ENCODE assay signal across 8 mouse cellular contexts in the genomic region with DNA sequence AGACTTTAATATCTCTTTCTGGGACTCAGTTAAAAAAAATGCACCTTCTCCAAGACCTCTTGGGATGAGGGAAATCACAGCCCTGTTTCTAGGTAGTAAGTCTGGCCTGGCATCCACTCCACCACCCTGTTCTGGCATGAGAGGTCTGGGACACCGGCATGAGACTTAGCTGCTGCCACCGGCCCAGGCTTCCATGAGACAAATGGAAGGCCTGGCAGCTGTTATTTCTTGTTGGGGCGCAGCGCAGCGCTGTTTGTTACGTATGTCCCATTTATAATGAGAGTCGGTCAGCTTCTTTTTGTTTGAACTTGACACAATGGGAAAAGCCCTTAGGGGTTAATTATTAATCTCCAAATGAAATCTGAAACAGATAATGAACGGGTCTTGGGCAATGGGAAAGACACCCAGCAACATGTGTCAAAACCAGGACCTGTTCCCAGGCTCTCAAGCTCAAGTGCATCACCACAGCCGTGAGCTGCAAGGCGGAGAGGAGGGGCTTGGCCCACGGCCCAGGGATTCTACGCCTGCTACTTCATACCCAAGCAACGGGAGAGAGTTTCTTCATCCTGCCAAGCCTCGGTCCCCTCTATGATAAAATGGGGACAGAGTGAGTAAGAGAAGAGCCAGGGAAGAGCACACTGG.
DNase-seq lines count a peak whose midpoint lies in the region; ATAC-seq and TF ChIP-seq lines count a peak whose summit lies in the region.
"Had no signal": no experiment of that assay in that cellular context is flagged by ENCODE, and none has a peak within 500 bp of the region (broad histone marks: within the 10 kb centered on the region; RNA-seq: fewer than 3 reads in every experiment).

No protein-coding gene starts in this region.

- H3K4me2 ChIP-seq in liver, postnatal 0 days (ENCODE audit: low read depth, low read length), result no peak overlapping the region
- no peak overlapping the region for H3K4me2 ChIP-seq in liver, embryonic 11.5 days
- H3K4me2 ChIP-seq in heart, embryonic 15.5 days, result peak overlapping the region; percentile 49
- H3K4me2 ChIP-seq: neural tube, embryonic 12.5 days had no signal

- ATAC-seq in liver, postnatal 0 days, result peak; percentile 62
- no peak for ATAC-seq in liver, embryonic 11.5 days (replicated peaks; ENCODE audit: low FRiP score)
- peak; percentile 71 for ATAC-seq in heart, embryonic 15.5 days (replicated peaks; ENCODE audit: insufficient number of reproducible peaks, insufficient read depth, low FRiP score, low read depth)

- no peak overlapping the region for H3K27ac ChIP-seq in liver, postnatal 0 days (ENCODE audit: low read depth)
- no peak overlapping the region for H3K27ac ChIP-seq in liver, embryonic 11.5 days (ENCODE audit: low read depth, low read length)
- no peak overlapping the region for H3K27ac ChIP-seq in heart, embryonic 15.5 days
- H3K27ac ChIP-seq: neural tube, embryonic 12.5 days had no signal

- H3K27me3 ChIP-seq in liver, postnatal 0 days (ENCODE audit: insufficient read depth, low read length), result no peaks in the 10 kb centered on the region
- H3K27me3 ChIP-seq in liver, embryonic 11.5 days (replicated peaks; ENCODE audit: control insufficient read depth, insufficient read depth, low read length), result no peaks in the 10 kb centered on the region
- H3K27me3 ChIP-seq in heart, embryonic 15.5 days, result no peaks in the 10 kb centered on the region
- H3K27me3 ChIP-seq: neural tube, embryonic 12.5 days had no signal

- H3K9ac ChIP-seq in liver, postnatal 0 days (replicated peaks), result no peak overlapping the region
- no peak overlapping the region for H3K9ac ChIP-seq in liver, embryonic 11.5 days (ENCODE audit: low read depth, low read length)
- no peak overlapping the region for H3K9ac ChIP-seq in heart, embryonic 15.5 days
- H3K9ac ChIP-seq: neural tube, embryonic 12.5 days had no signal

- no peak for TF ChIP-seq CTCF in liver, postnatal 0 days (IDR thresholded peaks at IDR 0.05; ENCODE audit: low read depth)

- no peaks in the 10 kb centered on the region for H3K9me3 ChIP-seq in liver, postnatal 0 days (ENCODE audit: low read length)
- H3K9me3 ChIP-seq in liver, embryonic 11.5 days (ENCODE audit: control insufficient read depth, low read length), result no peaks in the 10 kb centered on the region
- no peaks in the 10 kb centered on the region for H3K9me3 ChIP-seq in heart, embryonic 15.5 days (replicated peaks)
- H3K9me3 ChIP-seq: neural tube, embryonic 12.5 days had no signal

- DNase-seq in liver, postnatal 0 days, result peak; percentile 46
- DNase-seq in liver, embryonic 11.5 days (ENCODE audit: low spot score), result no peak
- peak; percentile 67 for DNase-seq in cerebellum, adult 8-10 months
- DNase-seq in lung, postnatal 10 days, result peak; percentile 82
- no peak for DNase-seq in frontal cortex, adult 2 months (ENCODE audit: extremely low spot score in 1 of 2, low spot score in 1 of 2)
- DNase-seq in spleen, postnatal 36 days (ENCODE audit: low spot score in 2 of 2), result no peak

- H3K4me3 ChIP-seq in liver, postnatal 0 days (ENCODE audit: low read depth, low read length), result no peak overlapping the region
- no peak overlapping the region for H3K4me3 ChIP-seq in liver, embryonic 11.5 days (ENCODE audit: low read depth, low read length)
- H3K4me3 ChIP-seq in heart, embryonic 15.5 days, result no peak overlapping the region
- H3K4me3 ChIP-seq: neural tube, embryonic 12.5 days had no signal

- WGBS in liver, postnatal 0 days (ENCODE audit: insufficient replicate concordance), result 64% methylated on average over 14 of the region's 14 CpGs
- 74% methylated on average over 14 of the region's 14 CpGs for WGBS in liver, embryonic 11.5 days
- WGBS in heart, embryonic 15.5 days, result 43% methylated on average over 14 of the region's 14 CpGs

- H3K36me3 ChIP-seq in liver, postnatal 0 days (replicated peaks; ENCODE audit: insufficient read depth, low read length), result no peaks in the 10 kb centered on the region
- no peaks in the 10 kb centered on the region for H3K36me3 ChIP-seq in liver, embryonic 11.5 days (ENCODE audit: control insufficient read depth, insufficient read depth, low read length)
- H3K36me3 ChIP-seq in heart, embryonic 15.5 days, result no peaks in the 10 kb centered on the region
- H3K36me3 ChIP-seq: neural tube, embryonic 12.5 days had no signal

- TF ChIP-seq EP300 in liver, postnatal 0 days (IDR thresholded peaks at IDR 0.05; ENCODE audit: low read depth), result no peak

- no peaks in the 10 kb centered on the region for H3K4me1 ChIP-seq in liver, postnatal 0 days (ENCODE audit: insufficient read depth)
- H3K4me1 ChIP-seq in liver, embryonic 11.5 days (replicated peaks; ENCODE audit: control insufficient read depth, insufficient read depth, low read length), result no peaks in the 10 kb centered on the region
- peaks cover 10% of the 10 kb centered on the region for H3K4me1 ChIP-seq in heart, embryonic 15.5 days (replicated peaks)

Comparison
In these comparisons a context has a peak if more than half of its experiments do, and no peak if none do; other contexts are left out.
1. DNase-seq: peak in liver, postnatal 0 days (single experiment), cerebellum, adult 8-10 months (single experiment) and lung, postnatal 10 days (single experiment); none in liver, embryonic 11.5 days (single experiment), frontal cortex, adult 2 months (0 of 2) and spleen, postnatal 36 days (0 of 2).